Mouse (Mus musculus) stomach, embryonic 15.5 days (tissue): ENCODE measurements at regions not wholly inside any gene's neighbourhood (a gene's known extent, or its start where the extent isn't known, plus 50 kb on each side); places are given as distances from the start of the nearest gene placed in this dataset.

Experiments used
- ATAC-seq: fragments of 200-750 bp; cut with Nextera tagmentation; 2 replicates; pipeline ENCODE4 v1.8.0; 2017; ENCODE audit warnings: low read depth, moderate number of reproducible peaks, moderate TSS enrichment; ENCODE audit not compliant: insufficient read depth, low FRiP score
- H3K27ac ChIP-seq: fragments of 300-500 bp; sonication (generic); 2 replicates; pipeline ENCODE4 v1.5.1; 2015; ENCODE audit warnings: mild to moderate bottlenecking, inconsistent platforms
- H3K27me3 ChIP-seq: fragments of 300-500 bp; sonication (generic); replicated peaks from 2 replicates; pipeline ENCODE4 v1.6.1; 2015; ENCODE audit warnings: inconsistent platforms
- H3K36me3 ChIP-seq: fragments of 300-500 bp; sonication (generic); 2 replicates; pipeline ENCODE4 v1.6.1; 2015; ENCODE audit warnings: inconsistent platforms
- H3K4me1 ChIP-seq: fragments of 300-500 bp; sonication (generic); 2 replicates; pipeline ENCODE4 v1.6.1; 2015; ENCODE audit warnings: inconsistent platforms
- H3K4me2 ChIP-seq: fragments of 300-500 bp; sonication (generic); 2 replicates; pipeline ENCODE4 v1.6.1; 2015; ENCODE audit warnings: mild to moderate bottlenecking, inconsistent platforms
- H3K4me3 ChIP-seq: fragments of 300-500 bp; sonication (generic); replicated peaks from 2 replicates; pipeline ENCODE4 v1.5.1; 2015; ENCODE audit warnings: inconsistent platforms
- H3K9ac ChIP-seq: fragments of 300-500 bp; sonication (generic); 2 replicates; pipeline ENCODE4 v1.6.1; 2015; ENCODE audit warnings: inconsistent platforms
- H3K9me3 ChIP-seq: fragments of 300-500 bp; sonication (generic); 2 replicates; pipeline ENCODE4 v1.6.1; 2016; ENCODE audit warnings: inconsistent platforms
- WGBS: fragments of 180-500 bp; shearing (Covaris S2); methylation state at CpG from one replicate; pipeline ENCODE4 v1.1.7; 2015; 5-methylcytosine and 5-hydroxymethylcytosine counted together

GRCm38 (mm10) chr14:58801402-58801861 is 341.3 kb downstream of the 1700129C05Rik start:
- ATAC-seq, result no peak
- H3K9ac ChIP-seq, result no peak overlapping the region
- H3K4me1 ChIP-seq, result no peaks in the 10 kb centered on the region
- no peak overlapping the region for H3K4me2 ChIP-seq
- H3K27me3 ChIP-seq, result no peaks in the 10 kb centered on the region
- no peaks in the 10 kb centered on the region for H3K9me3 ChIP-seq
- H3K36me3 ChIP-seq, result no peaks in the 10 kb centered on the region
- no peak overlapping the region for H3K4me3 ChIP-seq
- H3K27ac ChIP-seq, result no peak overlapping the region

- Histone ChIP-seq H3K36me3 (no peaks in the 10 kb centered on the region), H3K4me2 (no peak overlapping the region), H3K9me3 (no peaks in the 10 kb centered on the region), H3K4me3 (no peak overlapping the region), H3K27me3 (no peaks in the 10 kb centered on the region), H3K4me1 (no peaks in the 10 kb centered on the region; the same call in 1 of the 2 replicates), H3K27ac (no peak overlapping the region), H3K9ac (no peak overlapping the region)
- no peak for ATAC-seq
- WGBS, result 63% methylated on average over 10 of the region's 10 CpGs
These were observed 354.3 kb downstream of the 1700129C05Rik start for GRCm38 (mm10) chr14:58788190-58788945.

GRCm38 (mm10) chr14:58787618-58788017 is 355.1 kb downstream of the 1700129C05Rik start:
- Histone ChIP-seq H3K27me3 (no peaks in the 10 kb centered on the region), H3K4me2 (no peak overlapping the region), H3K9ac (no peak overlapping the region), H3K9me3 (no peaks in the 10 kb centered on the region), H3K4me1 (no peaks in the 10 kb centered on the region; the same call in 1 of the 2 replicates), H3K27ac (no peak overlapping the region), H3K4me3 (no peak overlapping the region), H3K36me3 (no peaks in the 10 kb centered on the region)
- 74% methylated on average over 2 of the region's 2 CpGs for WGBS
- ATAC-seq, result no peak

- H3K9ac ChIP-seq, result no peak overlapping the region
- no peak overlapping the region for H3K4me3 ChIP-seq
- H3K4me1 ChIP-seq, result no peaks in the 10 kb centered on the region; the same call in 1 of the 2 replicates
- no peak overlapping the region for H3K27ac ChIP-seq
- no peak for ATAC-seq
- no peaks in the 10 kb centered on the region for H3K27me3 ChIP-seq
- no peaks in the 10 kb centered on the region for H3K36me3 ChIP-seq
- H3K4me2 ChIP-seq, result no peak overlapping the region
- no peaks in the 10 kb centered on the region for H3K9me3 ChIP-seq
- 84% methylated on average over 4 of the region's 4 CpGs for WGBS
These were observed 355.8 kb downstream of the 1700129C05Rik start for GRCm38 (mm10) chr14:58786791-58787491.

GRCm38 (mm10) chr14:58783201-58783600 is 359.5 kb downstream of the 1700129C05Rik start:
- no peak overlapping the region for H3K27ac ChIP-seq
- no peak overlapping the region for H3K4me3 ChIP-seq
- no peaks in the 10 kb centered on the region for H3K36me3 ChIP-seq
- no peaks in the 10 kb centered on the region for H3K27me3 ChIP-seq
- WGBS, result 67% methylated on average over 1 of the region's 1 CpGs
- no peaks in the 10 kb centered on the region for H3K9me3 ChIP-seq
- no peak for ATAC-seq
- no peak overlapping the region for H3K9ac ChIP-seq
- no peak overlapping the region for H3K4me2 ChIP-seq
- no peaks in the 10 kb centered on the region; the same call in 1 of the 2 replicates for H3K4me1 ChIP-seq

- H3K27me3 ChIP-seq, result no peaks in the 10 kb centered on the region
- no peak overlapping the region for H3K27ac ChIP-seq
- 84% methylated on average over 4 of the region's 4 CpGs for WGBS
- H3K4me3 ChIP-seq, result no peak overlapping the region
- H3K36me3 ChIP-seq, result no peaks in the 10 kb centered on the region
- no peak for ATAC-seq
- H3K9ac ChIP-seq, result no peak overlapping the region
- H3K4me1 ChIP-seq, result no peaks in the 10 kb centered on the region
- no peak overlapping the region for H3K4me2 ChIP-seq
- H3K9me3 ChIP-seq, result no peaks in the 10 kb centered on the region
These were observed 362.4 kb downstream of the 1700129C05Rik start for GRCm38 (mm10) chr14:58780306-58780705.

- no peaks in the 10 kb centered on the region for H3K4me1 ChIP-seq
- 71% methylated on average over 4 of the region's 4 CpGs for WGBS
- H3K4me2 ChIP-seq, result no peak overlapping the region
- ATAC-seq, result no peak
- no peak overlapping the region for H3K27ac ChIP-seq
- no peaks in the 10 kb centered on the region for H3K27me3 ChIP-seq
- H3K9me3 ChIP-seq, result no peaks in the 10 kb centered on the region
- no peaks in the 10 kb centered on the region for H3K36me3 ChIP-seq
- H3K9ac ChIP-seq, result no peak overlapping the region
- H3K4me3 ChIP-seq, result no peak overlapping the region
These were observed 364.0 kb downstream of the 1700129C05Rik start for GRCm38 (mm10) chr14:58778675-58779074.

- no peak overlapping the region for H3K9ac ChIP-seq
- 91% methylated on average over 2 of the region's 2 CpGs for WGBS
- no peak for ATAC-seq
- no peak overlapping the region for H3K27ac ChIP-seq
- H3K4me1 ChIP-seq, result no peaks in the 10 kb centered on the region
- H3K9me3 ChIP-seq, result no peaks in the 10 kb centered on the region
- no peak overlapping the region for H3K4me2 ChIP-seq
- no peak overlapping the region for H3K4me3 ChIP-seq
- H3K27me3 ChIP-seq, result no peaks in the 10 kb centered on the region
- no peaks in the 10 kb centered on the region for H3K36me3 ChIP-seq
These were observed 381.4 kb downstream of the 1700129C05Rik start for GRCm38 (mm10) chr14:58761291-58761690.

GRCm38 (mm10) chr14:58759759-58760158 is 382.9 kb downstream of the 1700129C05Rik start:
- H3K27ac ChIP-seq, result no peak overlapping the region
- WGBS, result 86% methylated on average over 4 of the region's 4 CpGs
- H3K27me3 ChIP-seq, result no peaks in the 10 kb centered on the region
- no peak for ATAC-seq
- no peaks in the 10 kb centered on the region for H3K4me1 ChIP-seq
- no peak overlapping the region for H3K9ac ChIP-seq
- H3K4me2 ChIP-seq, result no peak overlapping the region
- no peaks in the 10 kb centered on the region for H3K36me3 ChIP-seq
- H3K4me3 ChIP-seq, result no peak overlapping the region
- no peaks in the 10 kb centered on the region for H3K9me3 ChIP-seq

GRCm38 (mm10) chr14:58753781-58754180 is 388.9 kb downstream of the 1700129C05Rik start:
- no peaks in the 10 kb centered on the region for H3K36me3 ChIP-seq
- no peaks in the 10 kb centered on the region for H3K4me1 ChIP-seq
- no peak overlapping the region for H3K9ac ChIP-seq
- H3K27me3 ChIP-seq, result no peaks in the 10 kb centered on the region
- no peak for ATAC-seq
- no peak overlapping the region for H3K27ac ChIP-seq
- H3K4me3 ChIP-seq, result no peak overlapping the region
- H3K4me2 ChIP-seq, result no peak overlapping the region
- H3K9me3 ChIP-seq, result no peaks in the 10 kb centered on the region
- 86% methylated on average over 7 of the region's 7 CpGs for WGBS

- Histone ChIP-seq H3K27ac (no peak overlapping the region), H3K9ac (no peak overlapping the region), H3K4me1 (no peaks in the 10 kb centered on the region), H3K4me2 (no peak overlapping the region), H3K4me3 (no peak overlapping the region), H3K27me3 (no peaks in the 10 kb centered on the region), H3K9me3 (no peaks in the 10 kb centered on the region), H3K36me3 (no peaks in the 10 kb centered on the region)
- ATAC-seq, result no peak
- WGBS, result 87% methylated on average over 1 of the region's 1 CpGs
These were observed 389.6 kb downstream of the 1700129C05Rik start for GRCm38 (mm10) chr14:58753136-58753535.

- no peaks in the 10 kb centered on the region for H3K27me3 ChIP-seq
- H3K36me3 ChIP-seq, result no peaks in the 10 kb centered on the region
- no peak for ATAC-seq
- 75% methylated on average over 1 of the region's 1 CpGs for WGBS
- no peaks in the 10 kb centered on the region for H3K9me3 ChIP-seq
- no peak overlapping the region for H3K9ac ChIP-seq
- no peak overlapping the region for H3K4me2 ChIP-seq
- no peaks in the 10 kb centered on the region for H3K4me1 ChIP-seq
- no peak overlapping the region for H3K27ac ChIP-seq
- H3K4me3 ChIP-seq, result no peak overlapping the region
These were observed 416.3 kb downstream of the 1700129C05Rik start for GRCm38 (mm10) chr14:58726418-58726817.
